Mouse (Mus musculus): ENCODE data around the gene Ulk1.
"Not testable (repeated sequence)": the region's sequence is repeated elsewhere in the genome, so short reads cannot be mapped to it uniquely, and the experiment has no call there.

Gene Ulk1

GRCm38 (mm10) chr5:110809667-110810325 lies at the start of gene Ulk1:
Gene Ulk1, minus strand, starts transcription at chr5:110810097.
- peak; percentile 97 to 99 for DNase-seq (ENCODE audit: low spot score in 2 of 2)

DNA sequence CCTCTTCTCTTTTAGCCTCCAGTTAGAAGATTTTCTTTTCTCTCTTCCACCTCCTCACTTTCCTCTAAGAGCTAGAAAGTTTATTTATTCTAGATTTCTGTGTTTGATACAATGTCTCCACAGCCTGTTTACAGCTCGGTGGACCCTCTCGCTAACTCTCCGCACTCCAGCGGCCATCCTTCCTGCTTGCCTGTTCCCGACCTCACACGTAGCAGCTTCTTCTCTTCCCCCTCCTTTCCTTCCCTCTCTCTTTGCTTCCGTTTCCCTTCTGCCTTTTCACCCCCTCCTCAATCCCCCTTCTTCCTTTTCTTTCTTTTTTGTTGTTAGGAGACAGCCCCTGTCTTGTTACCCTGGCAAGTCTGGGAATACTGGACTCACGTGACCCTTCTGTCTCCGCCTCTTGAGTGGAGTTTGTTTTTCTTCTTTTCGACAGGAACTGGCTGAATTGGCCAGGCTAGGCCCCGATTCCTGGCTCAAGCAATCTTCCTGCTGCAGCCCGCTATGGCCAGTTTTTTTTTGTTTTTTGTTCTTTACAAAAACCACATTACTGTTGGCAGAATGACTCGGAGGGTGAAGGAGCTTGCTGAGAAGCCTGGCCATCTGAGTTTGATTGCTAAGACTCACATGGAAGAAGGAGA lies 49.2 kb upstream of the Ulk1 start:
- peak in 1 of 2 experiments; percentile 23 for DNase-seq (ENCODE audit: low spot score in 2 of 2)

- no peak for DNase-seq (ENCODE audit: low spot score in 2 of 2)
Measured at GRCm38 (mm10) chr5:110857091-110857490, 47.2 kb upstream of the Ulk1 start.

- DNase-seq (ENCODE audit: low spot score in 2 of 2): no peak
Measured at GRCm38 (mm10) chr5:110852990-110853389, 43.1 kb upstream of the Ulk1 start.

DNA sequence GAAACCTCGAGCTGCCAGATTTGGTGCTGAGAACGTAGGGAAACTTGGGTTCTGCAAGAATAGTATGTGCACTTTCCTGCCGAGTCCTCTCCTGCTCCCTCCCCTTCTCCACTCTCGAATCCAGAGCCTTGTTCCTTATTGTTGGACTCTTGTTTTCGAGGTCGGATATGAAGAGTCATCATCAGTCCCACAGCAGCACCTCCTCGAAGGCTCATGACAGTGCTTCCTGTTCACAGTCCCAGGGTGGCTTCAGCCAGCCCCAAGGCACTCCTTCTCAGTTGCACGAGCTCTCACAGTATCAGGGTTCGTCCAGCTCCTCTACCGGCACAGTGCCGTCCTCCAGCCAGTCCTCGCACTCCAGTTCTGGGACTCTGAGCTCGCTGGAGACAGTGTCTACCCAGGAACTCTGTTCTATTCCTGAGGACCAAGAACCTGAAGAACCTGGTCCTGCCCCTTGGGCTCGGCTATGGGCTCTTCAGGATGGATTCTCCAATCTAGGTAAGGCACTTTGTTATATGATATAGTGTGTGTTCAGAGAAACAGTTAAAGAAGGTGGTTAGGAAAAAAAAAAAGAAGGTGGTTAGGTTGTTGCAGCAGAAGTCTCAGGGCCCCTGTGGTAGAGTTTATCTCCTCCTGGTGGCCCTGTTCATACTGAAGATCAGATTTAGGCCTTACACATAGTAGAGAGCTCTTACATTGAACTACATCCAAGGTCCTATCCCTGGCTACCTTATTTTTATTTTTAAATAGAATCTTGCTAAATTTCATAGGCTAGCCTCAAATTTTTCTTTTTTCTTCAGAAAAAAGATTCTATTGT lies 31.4 kb upstream of the Ulk1 start:
- no peak for DNase-seq (ENCODE audit: low spot score in 2 of 2)

DNA sequence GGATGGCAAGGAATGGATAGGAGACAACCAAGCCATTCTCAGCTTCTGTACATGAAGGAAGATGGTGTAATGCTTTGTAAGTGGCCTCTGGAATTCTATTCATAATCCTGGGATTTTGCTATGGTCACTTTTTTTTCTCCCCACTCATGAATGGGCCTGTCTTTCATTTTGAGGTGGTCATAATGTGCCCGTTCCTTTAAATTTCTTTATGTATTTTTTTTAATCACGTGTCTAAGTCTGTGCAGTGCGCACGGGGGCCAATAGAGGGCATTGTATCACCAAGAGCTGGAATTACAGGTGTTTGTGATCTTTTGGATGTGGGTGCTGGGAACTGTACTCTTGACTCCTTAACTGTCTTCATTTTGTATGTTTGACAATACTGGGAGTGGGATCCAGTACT lies 30.6 kb upstream of the Ulk1 start:
- peak in 1 of 2 experiments; percentile 41 for DNase-seq (ENCODE audit: low spot score in 2 of 2)

DNA sequence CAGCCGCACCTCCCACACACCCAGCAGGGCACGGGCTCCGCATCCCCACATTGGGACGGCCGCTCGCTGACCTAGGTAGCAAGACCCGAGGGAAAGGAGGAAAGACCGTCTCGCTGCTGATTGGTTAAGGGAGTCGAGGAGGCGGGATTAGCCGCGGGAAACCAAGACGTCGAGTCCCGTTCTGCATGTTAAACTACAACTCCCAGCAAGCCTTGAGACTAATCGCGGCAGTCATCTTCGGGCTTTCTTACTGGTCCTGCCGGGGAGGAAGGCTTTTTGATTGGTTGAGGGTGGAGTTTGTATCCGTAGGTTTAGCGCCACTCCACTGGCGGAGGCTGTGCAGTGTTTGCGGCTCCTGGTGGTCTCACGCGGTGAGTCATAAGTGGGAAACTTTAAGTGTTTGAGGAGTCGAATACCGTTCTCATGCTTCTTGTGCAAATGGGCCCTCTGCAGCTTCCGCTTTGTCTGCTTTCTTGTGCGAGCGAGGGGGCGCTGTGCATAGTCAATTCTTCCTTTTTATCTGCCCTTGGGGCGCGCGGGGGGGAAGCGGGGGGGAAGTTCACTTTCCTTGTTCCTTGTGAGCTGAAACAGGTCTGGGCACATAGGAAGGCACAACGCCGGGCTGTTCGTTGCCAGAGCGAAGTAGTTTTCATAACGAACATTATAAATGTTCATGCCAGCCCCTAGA lies 29.9 kb upstream of the Ulk1 start, which contains the start of the genes Hscb and Chek2:
Gene Hscb, minus strand, starts transcription at position 100 of the 688 bp plus-strand sequence.
Gene Chek2, plus strand, starts transcription at position 302 of the 688 bp plus-strand sequence.
- peak; percentile 98 to 99 for DNase-seq (ENCODE audit: low spot score in 2 of 2)

- no peak for DNase-seq (ENCODE audit: low spot score in 2 of 2)
Measured at GRCm38 (mm10) chr5:110839038-110839677, 29.3 kb upstream of the Ulk1 start.

DNA sequence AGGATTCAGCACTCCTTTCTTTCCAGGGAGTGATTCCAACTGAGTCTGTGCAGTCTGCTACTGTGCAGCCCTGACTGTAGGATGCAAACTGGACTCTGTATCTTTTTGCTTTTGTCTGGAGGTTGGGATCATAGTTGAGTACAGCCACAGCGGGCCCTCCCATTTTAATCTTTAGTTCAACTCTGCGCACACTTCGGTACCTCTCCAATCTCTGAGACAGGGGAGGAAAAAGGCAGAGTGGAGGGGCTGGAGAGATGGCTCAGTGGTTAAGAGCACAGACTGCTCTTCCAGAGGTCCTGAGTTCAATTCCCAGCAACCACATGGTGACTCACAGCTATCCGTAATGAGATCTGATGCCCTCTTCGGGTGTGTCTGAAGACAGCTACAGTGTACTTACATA lies 28.1 kb upstream of the Ulk1 start:
- DNase-seq (ENCODE audit: low spot score in 2 of 2): not testable (repeated sequence)

- peak; percentile 33 to 38 for DNase-seq (ENCODE audit: low spot score in 2 of 2)
Measured at GRCm38 (mm10) chr5:110835959-110836358, 26.1 kb upstream of the Ulk1 start.

GRCm38 (mm10) chr5:110831036-110831720 lies 21.3 kb upstream of the Ulk1 start:
- DNase-seq (ENCODE audit: low spot score in 2 of 2): no peak

DNA sequence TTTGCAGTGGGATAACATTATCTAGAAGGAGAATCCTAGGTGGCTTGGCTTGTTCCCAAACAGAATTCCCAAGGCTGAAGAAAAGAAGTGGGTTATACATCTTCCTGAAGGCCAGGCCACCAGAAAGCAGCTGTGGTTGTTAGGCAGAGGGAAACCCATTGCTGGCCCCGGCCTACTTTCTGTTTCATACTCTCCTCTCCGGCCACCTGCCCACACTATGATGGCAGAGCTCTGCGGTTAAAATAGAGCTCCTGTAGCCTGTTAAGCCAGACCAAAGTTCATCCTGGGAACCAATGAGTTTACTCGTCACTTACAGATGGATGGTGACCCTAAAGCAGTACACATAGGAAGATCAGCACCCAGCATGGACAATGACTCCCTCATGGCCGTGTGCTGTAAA lies 17.7 kb upstream of the Ulk1 start:
- DNase-seq (ENCODE audit: low spot score in 2 of 2): no peak

DNA sequence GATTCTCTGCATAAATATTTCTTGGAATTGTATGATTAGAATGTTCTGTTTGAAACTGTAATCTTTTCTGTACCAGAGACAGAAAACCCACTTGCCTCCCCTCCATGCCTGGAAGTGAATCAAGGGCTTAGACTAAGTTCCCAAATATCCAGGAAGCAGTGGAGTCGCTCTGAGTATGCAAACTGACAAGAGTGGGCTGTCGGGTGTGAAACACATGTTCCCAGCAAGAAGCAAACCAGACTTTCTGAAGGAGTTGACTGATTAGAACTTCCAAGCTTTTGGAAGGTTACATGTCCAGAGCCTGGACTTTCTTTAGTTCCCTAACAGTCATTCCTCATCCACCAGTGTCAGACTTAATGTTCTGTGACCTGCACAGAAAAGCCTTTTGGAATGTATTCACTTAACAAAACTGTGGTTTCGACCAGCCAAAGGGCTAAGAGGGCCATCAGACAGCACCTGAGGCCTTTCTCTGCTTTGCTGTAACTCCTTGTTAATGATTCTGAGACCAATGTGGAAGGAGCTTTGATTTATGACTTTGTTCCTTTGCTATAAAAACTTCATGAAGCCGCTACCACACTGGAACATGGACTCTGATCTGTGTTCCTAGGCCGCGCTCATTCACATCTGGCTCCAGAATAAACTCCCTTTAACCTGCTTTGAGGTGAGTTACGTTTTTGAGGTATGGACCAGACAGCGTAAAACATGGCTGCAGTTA lies 17.0 kb upstream of the Ulk1 start:
- peak in 1 of 2 experiments; percentile 22 for DNase-seq (ENCODE audit: low spot score in 2 of 2)

DNA sequence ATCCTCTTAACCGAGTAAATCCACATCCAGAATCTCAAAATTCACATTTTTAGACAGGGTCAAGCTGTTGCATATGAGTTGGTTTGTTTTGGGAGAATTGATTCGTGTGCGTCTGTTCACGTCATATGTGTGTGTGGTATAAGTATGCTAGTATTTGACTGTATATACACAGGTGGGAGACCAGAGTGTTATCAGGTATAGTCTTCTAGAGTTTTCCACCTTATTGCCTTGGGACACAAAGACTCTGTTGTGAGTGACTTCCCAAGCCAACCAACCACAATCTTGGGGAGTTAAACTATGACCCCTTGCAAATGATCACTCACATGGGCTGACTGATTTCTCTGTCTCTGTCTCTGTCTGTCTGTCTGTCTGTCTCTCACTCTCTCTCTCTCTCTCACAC lies 14.5 kb upstream of the Ulk1 start:
- DNase-seq (ENCODE audit: low spot score in 2 of 2): no peak

DNA sequence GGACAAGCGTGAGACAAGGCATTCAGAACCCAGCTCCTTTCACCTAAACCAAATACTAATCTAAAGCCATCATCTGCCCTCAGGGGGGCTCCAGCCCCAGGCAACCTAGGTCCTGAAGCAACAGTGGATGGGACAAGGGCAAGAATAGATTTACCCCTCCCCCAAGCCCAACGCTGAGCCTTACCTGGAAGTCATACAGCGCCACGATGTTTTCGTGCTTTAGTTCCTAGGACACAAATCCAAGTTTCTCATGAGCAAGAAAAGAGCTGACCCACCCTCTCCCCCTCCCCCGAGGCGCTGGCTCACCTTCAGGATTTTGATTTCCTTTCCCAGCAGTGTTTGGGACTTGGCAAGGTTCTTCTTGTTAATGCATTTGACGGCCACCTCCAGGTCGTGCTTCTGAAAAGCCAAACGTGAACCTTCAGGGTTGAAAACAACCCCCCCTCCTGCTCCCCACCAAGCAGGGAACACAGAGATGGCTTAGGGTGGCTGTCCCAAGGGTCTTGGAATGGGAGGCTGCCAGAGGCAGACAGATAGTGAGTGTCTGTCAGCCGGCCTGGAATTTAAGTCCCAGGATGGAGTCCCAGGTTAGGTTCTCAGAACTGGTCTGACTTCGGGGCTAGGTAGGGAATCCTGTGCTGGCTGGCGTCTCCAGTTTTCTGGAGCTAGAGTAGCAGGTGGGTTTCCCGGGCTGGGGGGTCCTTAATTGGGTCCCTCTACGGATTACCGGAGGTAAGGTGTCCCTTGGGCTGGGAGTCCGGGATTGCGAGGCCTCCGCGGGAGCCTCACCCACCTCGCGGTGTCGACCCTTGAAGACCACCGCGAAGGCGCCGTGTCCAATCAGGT lies 853 bp downstream of the Ulk1 start:
- peak in 1 of 2 experiments; percentile 18 for DNase-seq (ENCODE audit: low spot score in 2 of 2)

- DNase-seq (ENCODE audit: low spot score in 2 of 2): peak; percentile 85 to 86
Measured at GRCm38 (mm10) chr5:110808061-110808631, 1.8 kb downstream of the Ulk1 start.

GRCm38 (mm10) chr5:110807453-110807852 lies 2.4 kb downstream of the Ulk1 start:
- no peak for DNase-seq (ENCODE audit: low spot score in 2 of 2)

GRCm38 (mm10) chr5:110806676-110807075 lies 3.2 kb downstream of the Ulk1 start:
- DNase-seq (ENCODE audit: low spot score in 2 of 2): no peak

GRCm38 (mm10) chr5:110806154-110806553 lies 3.7 kb downstream of the Ulk1 start:
- DNase-seq (ENCODE audit: low spot score in 2 of 2): no peak
